Mouse (Mus musculus) small intestine, adult 2 months (tissue): ENCODE results near the gene Lamtor2. TPM values are rescaled to one million over a fixed set of nuclear protein-coding genes. Genes with fewer than 3 reads are reported as not detected.

Source experiments
- H3K27ac ChIP-seq: fragments of 200-500 bp; 2 replicates; pipeline ENCODE4 v1.5.1; 2012; ENCODE audit warnings: low read depth, low read length, control low read depth, inconsistent platforms; ENCODE audit not compliant: insufficient read depth
- H3K27me3 ChIP-seq: fragments of 200-500 bp; 2 replicates; pipeline ENCODE4 v1.6.1; 2012; ENCODE audit warnings: mild to moderate bottlenecking, moderate library complexity, low read length, inconsistent platforms; ENCODE audit not compliant: control insufficient read depth, insufficient read depth
- H3K36me3 ChIP-seq: fragments of 200-500 bp; 2 replicates; pipeline ENCODE4 v1.6.1; 2012; ENCODE audit warnings: mild to moderate bottlenecking, low read length, control low read depth, inconsistent platforms; ENCODE audit not compliant: control insufficient read depth, insufficient read depth
- H3K4me1 ChIP-seq: fragments of 200-500 bp; 2 replicates; pipeline ENCODE4 v1.6.1; 2012; ENCODE audit warnings: low read length, inconsistent platforms, mixed read lengths; ENCODE audit not compliant: control insufficient read depth, insufficient read depth, insufficient read length
- H3K4me3 ChIP-seq: fragments of 200-500 bp; 2 replicates; pipeline ENCODE4 v1.5.1; 2012; ENCODE audit warnings: low read depth, mild to moderate bottlenecking, control low read depth, inconsistent platforms, low read length, moderate library complexity
- CTCF ChIP-seq: fragments of 200-500 bp; IDR thresholded peaks from 2 replicates; pipeline ENCODE4 v1.5.1; 2012; ENCODE audit warnings: low read depth, mild to moderate bottlenecking, control low read depth, inconsistent platforms, low read length, moderate library complexity, mixed read lengths; ENCODE audit not compliant: insufficient replicate concordance, insufficient read length; ENCODE audit errors: extremely low read depth
- POLR2A ChIP-seq: fragments of 200-500 bp; IDR thresholded peaks from 2 replicates; pipeline ENCODE4 v1.6.1; 2012; ENCODE audit warnings: low read depth, mild to moderate bottlenecking, control low read depth, inconsistent platforms, low read length, moderate library complexity
- WGBS: fragments of 180-500 bp; shearing (Covaris S2); methylation state at CpG from one replicate; pipeline ENCODE4 v1.1.7; 2018; 5-methylcytosine and 5-hydroxymethylcytosine counted together
- polyA plus RNA-seq: library from polyadenylated mRNA; depleted of rRNA; stranded (reverse); fragments of >200 nt; gene quantifications from 2 replicates; pipeline ENCODE4 v1.2.3, GENCODE M21; 2012

Lamtor2 gene
- polyA plus RNA-seq, 1 experiment: 167 TPM

DNA sequence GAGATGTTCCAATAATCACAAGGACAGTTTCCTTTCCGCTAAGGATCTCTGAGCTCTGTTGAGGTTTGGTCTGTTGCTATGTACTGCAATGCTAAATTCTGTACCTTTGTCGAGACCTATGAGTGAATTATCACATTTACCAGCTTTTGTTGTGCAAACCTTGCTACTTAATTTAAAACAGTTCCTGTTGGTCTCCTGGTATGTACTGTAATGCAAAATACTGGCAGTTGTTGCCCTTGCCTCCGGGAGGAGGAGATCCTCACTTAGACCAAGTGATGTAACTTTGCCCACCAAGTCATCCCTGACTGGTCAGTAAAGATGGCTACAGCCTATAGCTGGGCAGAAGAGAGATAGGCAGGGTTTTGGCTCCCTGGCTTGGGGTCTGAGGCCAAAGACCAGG is 22.7 kb upstream of the Lamtor2 start, which contains the start of gene Ssr2:
Gene Ssr2, plus strand, starts transcription at position 337 of the 400 bp plus-strand sequence.
- Histone ChIP-seq H3K27ac (no peak within 1 kb of the TSS), H3K4me3 (no peak within 1 kb of the TSS), H3K36me3 (no peaks in the 10 kb centered on the region), H3K27me3 (no peaks in the 10 kb centered on the region), H3K4me1 (peaks cover 4% of the 10 kb centered on the region)
- TF ChIP-seq POLR2A: no peak
- TF ChIP-seq CTCF: no peak
- WGBS: 85% methylated on average over 3 of the region's 3 CpGs

DNA sequence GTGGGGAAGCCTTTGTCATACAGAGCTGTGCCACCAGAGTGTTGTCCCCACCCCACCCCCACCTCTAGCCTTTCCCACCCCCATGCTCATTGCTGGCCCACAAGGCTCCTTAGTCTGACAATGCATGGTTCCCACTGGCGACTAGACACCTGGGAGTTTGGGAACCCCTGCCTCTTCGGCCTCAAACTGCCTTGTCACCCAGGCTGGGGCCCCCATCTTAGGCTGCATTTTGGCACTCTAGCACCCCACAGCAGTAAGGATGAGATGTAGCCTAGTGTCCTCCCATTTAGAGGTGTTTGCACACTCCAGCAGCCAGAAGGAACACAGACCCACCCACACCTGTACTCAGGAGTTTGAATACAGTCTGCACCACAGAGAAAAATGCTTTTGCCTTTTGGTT is 20.9 kb upstream of the Lamtor2 start:
- peaks cover 3% of the 10 kb centered on the region; the same call in 1 of the 2 replicates for H3K36me3 ChIP-seq
- no peaks in the 10 kb centered on the region for H3K27me3 ChIP-seq
- peaks cover under 1% of the 10 kb centered on the region; the same call in 1 of the 2 replicates for H3K4me1 ChIP-seq
- H3K4me3 ChIP-seq: no peak overlapping the region
- TF ChIP-seq CTCF (no peak), POLR2A (no peak)
- no peak overlapping the region for H3K27ac ChIP-seq
- WGBS: 81% methylated on average over 2 of the region's 2 CpGs

DNA sequence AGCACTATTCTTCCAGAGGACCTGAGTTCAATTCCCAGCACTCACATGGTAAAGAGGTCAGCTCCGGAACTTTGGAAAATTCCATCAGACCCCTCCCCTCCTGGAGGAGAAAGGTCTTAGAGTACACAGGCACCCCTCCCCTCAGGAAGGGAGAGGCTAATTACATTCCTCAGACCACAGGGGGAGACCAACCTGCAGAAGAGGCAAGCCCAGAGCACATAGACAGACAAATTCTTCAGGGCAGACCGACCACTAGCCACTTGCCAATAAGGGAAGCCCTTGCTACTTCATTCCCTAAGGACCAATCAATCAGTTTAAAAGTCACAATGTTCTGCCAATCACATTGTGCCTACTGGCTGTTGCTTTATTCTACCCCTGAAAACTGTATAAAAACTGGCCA is 20.0 kb upstream of the Lamtor2 start:
- no peak for TF ChIP-seq POLR2A
- TF ChIP-seq CTCF: no peak
- 75% methylated on average over 2 of the region's 2 CpGs for WGBS
- Histone ChIP-seq H3K36me3 (peaks cover 12% of the 10 kb centered on the region), H3K27me3 (no peaks in the 10 kb centered on the region), H3K27ac (no peak overlapping the region), H3K4me1 (no peaks in the 10 kb centered on the region), H3K4me3 (no peak overlapping the region)

DNA sequence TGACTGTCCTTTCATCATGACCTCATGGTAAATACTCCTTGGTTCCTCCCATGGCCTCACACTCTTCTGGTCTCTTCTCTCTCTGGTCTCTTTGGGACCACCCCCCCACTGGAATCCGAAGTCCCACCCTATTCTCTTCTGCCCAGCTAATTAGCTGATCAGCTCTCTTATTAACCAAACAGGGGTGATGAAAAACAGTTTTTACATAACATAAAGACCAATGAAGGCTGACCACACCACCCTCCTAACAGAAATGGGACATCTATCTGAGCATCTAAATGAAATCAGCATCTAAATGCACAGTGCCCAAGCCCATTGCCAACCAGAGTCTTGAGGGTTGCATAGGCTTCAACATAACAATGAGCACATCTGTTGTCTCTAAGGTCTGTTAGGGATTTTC is 19.0 kb upstream of the Lamtor2 start:
- H3K36me3 ChIP-seq: peaks cover 13% of the 10 kb centered on the region
- no peaks in the 10 kb centered on the region for H3K4me1 ChIP-seq
- no peaks in the 10 kb centered on the region for H3K27me3 ChIP-seq
- TF ChIP-seq POLR2A: no peak
- no peak for TF ChIP-seq CTCF
- 88% methylated on average over 1 of the region's 1 CpGs for WGBS
- no peak overlapping the region for H3K27ac ChIP-seq
- H3K4me3 ChIP-seq: no peak overlapping the region

DNA sequence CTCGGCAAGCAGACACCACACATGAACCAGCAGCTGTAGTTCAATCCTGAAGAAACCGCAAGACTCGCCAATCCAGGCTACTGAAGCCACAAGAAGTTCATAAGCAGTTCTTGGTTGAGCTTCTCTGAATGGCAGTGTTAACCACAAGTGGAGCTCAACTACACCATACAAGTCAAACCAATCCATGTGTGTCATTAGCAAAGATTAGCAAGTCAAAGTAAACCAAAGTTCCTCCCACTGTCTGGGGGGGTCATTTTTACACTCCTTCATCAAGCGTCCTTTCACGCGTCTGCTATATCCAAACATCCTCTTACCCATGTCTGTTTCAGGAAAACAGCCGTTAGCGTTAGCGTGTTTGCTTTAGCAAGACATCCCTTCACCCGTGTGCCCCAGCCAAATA is 17.5 kb upstream of the Lamtor2 start:
- Histone ChIP-seq H3K27me3 (no peaks in the 10 kb centered on the region), H3K4me1 (peaks cover 4% of the 10 kb centered on the region), H3K4me3 (no peak overlapping the region), H3K27ac (no peak overlapping the region), H3K36me3 (peaks cover 24% of the 10 kb centered on the region)
- WGBS: 90% methylated on average over 10 of the region's 10 CpGs
- TF ChIP-seq POLR2A (no peak), CTCF (no peak)

DNA sequence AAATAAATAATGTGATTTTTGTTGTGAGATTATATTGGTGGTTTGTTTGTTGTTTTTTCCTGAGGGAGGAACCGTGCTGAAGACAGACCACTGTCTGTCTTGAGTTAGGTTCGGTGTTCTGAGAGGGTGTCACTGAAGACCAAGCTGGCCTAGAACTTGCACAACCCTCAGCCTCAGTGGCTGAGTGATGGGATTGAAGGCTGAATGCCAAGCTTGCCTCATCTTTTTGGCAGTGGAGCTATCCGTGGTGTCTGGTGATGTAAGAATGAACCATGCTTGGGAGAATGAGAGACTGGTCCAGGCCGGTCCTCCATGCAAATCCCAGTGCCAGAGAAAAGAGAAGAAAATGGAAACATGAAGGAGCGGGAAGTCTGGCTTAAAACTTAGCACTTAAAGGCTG is 16.8 kb upstream of the Lamtor2 start:
- peaks cover 4% of the 10 kb centered on the region for H3K4me1 ChIP-seq
- H3K4me3 ChIP-seq: no peak overlapping the region
- TF ChIP-seq CTCF: no peak
- no peak for TF ChIP-seq POLR2A
- WGBS: 91% methylated on average over 5 of the region's 5 CpGs
- H3K36me3 ChIP-seq: peaks cover 29% of the 10 kb centered on the region
- H3K27me3 ChIP-seq: no peaks in the 10 kb centered on the region
- H3K27ac ChIP-seq: no peak overlapping the region

DNA sequence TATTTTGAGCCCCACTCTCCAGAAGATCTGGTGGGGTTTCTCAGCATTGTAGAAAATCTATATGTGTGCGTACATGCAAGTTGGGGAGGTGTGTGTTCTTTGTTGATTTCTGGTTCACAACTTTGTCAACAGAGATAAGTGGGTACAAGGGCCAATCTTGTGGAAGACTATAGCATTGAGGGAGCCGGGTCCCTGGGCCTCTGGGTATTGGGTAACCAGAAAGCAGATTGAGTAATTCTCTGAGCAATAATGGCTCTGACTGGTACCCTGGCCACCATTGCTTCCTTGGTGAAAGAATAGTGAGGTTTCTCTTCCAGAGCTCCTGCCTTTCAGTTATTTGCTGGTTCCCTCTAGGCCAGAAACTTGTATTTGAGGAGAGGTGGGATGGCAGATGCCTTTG is 16.2 kb upstream of the Lamtor2 start:
- peaks cover 4% of the 10 kb centered on the region for H3K4me1 ChIP-seq
- H3K4me3 ChIP-seq: no peak overlapping the region
- no peak overlapping the region for H3K27ac ChIP-seq
- 66% methylated on average over 2 of the region's 2 CpGs for WGBS
- H3K27me3 ChIP-seq: no peaks in the 10 kb centered on the region
- H3K36me3 ChIP-seq: peaks cover 34% of the 10 kb centered on the region
- TF ChIP-seq POLR2A (no peak), CTCF (no peak)
